Mouse (Mus musculus): ENCODE data around the gene Tbc1d1. TPM values are rescaled to one million over a fixed set of nuclear protein-coding genes. Genes with fewer than 3 reads are reported as not detected.

Gene Tbc1d1
- polyA plus RNA-seq, 1 experiment from 2014 or later, result 33.4 TPM

GRCm38 (mm10) chr5:64365187-64366066 is 209.3 kb downstream of the Tbc1d1 start:
- WGBS, result 88% methylated on average over 11 of the region's 11 CpGs
- Histone ChIP-seq H3K4me3 (ENCODE audit: control insufficient read depth in 1 of 2, insufficient read depth in 1 of 2, low read depth in 1 of 2, low read length in 2 of 2) (no peak overlapping the region), H3K36me3 (ENCODE audit: control insufficient read depth, insufficient read depth, low read length) (no peaks in the 10 kb centered on the region), H3K27ac (replicated peaks in 1 of 2; ENCODE audit: control insufficient read depth in 1 of 2, insufficient read depth in 1 of 2, low read depth in 2 of 2, low read length in 2 of 2) (no peak overlapping the region), H3K9ac (ENCODE audit: low read length) (no peak overlapping the region), H3K9me3 (ENCODE audit: control insufficient read depth, low read length) (no peaks in the 10 kb centered on the region), H3K4me2 (ENCODE audit: low read length) (no peak overlapping the region), H3K27me3 (ENCODE audit: control insufficient read depth, insufficient read depth, low read length) (no peaks in the 10 kb centered on the region), H3K4me1 (ENCODE audit: control insufficient read depth in 2 of 2, insufficient read depth in 2 of 2, low read length in 2 of 2) (peaks cover 15 to 32% of the 10 kb centered on the region in 2 experiments)
- ATAC-seq (ENCODE audit: insufficient number of reproducible peaks, insufficient read depth, low FRiP score, low read depth), result no peak

DNA sequence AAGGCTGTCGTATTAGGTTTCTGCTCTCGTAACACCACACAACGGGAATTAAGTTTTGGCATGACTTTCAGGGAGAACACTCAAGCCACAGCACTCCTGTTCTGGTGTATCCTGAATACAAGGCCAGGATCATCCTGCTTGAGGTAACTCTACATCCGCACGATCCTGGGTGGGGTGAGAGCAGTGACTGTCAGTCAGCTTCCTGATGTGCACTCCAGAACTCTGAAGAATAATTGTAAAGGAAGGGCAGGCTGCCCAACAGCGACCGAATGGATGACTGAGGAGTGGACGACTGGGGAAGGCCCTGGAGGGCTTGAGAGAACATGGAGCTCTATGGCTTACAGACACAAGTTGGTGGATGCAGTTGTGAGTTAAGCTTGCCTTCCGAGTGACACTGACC is 210.0 kb downstream of the Tbc1d1 start:
- no peaks in the 10 kb centered on the region for H3K36me3 ChIP-seq (ENCODE audit: control insufficient read depth, insufficient read depth, low read length)
- no peak overlapping the region for H3K27ac ChIP-seq (replicated peaks in 1 of 2; ENCODE audit: control insufficient read depth in 1 of 2, insufficient read depth in 1 of 2, low read depth in 2 of 2, low read length in 2 of 2)
- peaks cover 15 to 32% of the 10 kb centered on the region in 2 experiments for H3K4me1 ChIP-seq (ENCODE audit: control insufficient read depth in 2 of 2, insufficient read depth in 2 of 2, low read length in 2 of 2)
- H3K4me2 ChIP-seq (ENCODE audit: low read length), result no peak overlapping the region
- no peak for ATAC-seq (ENCODE audit: insufficient number of reproducible peaks, insufficient read depth, low FRiP score, low read depth)
- H3K27me3 ChIP-seq (ENCODE audit: control insufficient read depth, insufficient read depth, low read length), result no peaks in the 10 kb centered on the region
- no peak overlapping the region for H3K4me3 ChIP-seq (ENCODE audit: control insufficient read depth in 1 of 2, insufficient read depth in 1 of 2, low read depth in 1 of 2, low read length in 2 of 2)
- WGBS, result 88% methylated on average over 9 of the region's 9 CpGs
- H3K9ac ChIP-seq (ENCODE audit: low read length), result no peak overlapping the region
- no peaks in the 10 kb centered on the region for H3K9me3 ChIP-seq (ENCODE audit: control insufficient read depth, low read length)

DNA sequence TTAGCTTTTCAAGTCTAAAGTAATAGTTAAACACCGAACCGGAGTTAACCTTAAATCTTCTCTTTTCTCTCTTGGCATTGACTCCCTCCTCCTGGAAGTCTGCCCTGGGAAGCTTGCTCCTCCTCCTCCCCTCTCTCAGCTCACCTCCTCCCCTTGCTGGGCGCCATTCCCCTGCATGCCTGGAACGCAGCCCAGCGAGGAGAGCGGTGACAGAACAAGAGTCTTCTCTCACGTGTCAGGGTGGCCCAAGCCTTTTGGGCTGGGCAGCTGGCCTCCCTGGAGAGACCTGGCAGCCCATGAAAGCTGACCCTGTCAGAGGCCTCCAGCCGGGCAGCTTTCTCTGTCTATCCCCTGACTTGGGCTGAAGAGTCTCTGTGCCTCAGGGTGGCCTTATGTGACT is 211.3 kb downstream of the Tbc1d1 start:
- Histone ChIP-seq H3K4me1 (ENCODE audit: control insufficient read depth in 2 of 2, insufficient read depth in 2 of 2, low read length in 2 of 2) (peaks cover 15 to 32% of the 10 kb centered on the region in 2 experiments), H3K9me3 (ENCODE audit: control insufficient read depth, low read length) (no peaks in the 10 kb centered on the region), H3K9ac (ENCODE audit: low read length) (no peak overlapping the region), H3K27ac (replicated peaks in 1 of 2; ENCODE audit: control insufficient read depth in 1 of 2, insufficient read depth in 1 of 2, low read depth in 2 of 2, low read length in 2 of 2) (peak overlapping the region; percentile 14 to 73), H3K36me3 (ENCODE audit: control insufficient read depth, insufficient read depth, low read length) (no peaks in the 10 kb centered on the region), H3K27me3 (ENCODE audit: control insufficient read depth, insufficient read depth, low read length) (no peaks in the 10 kb centered on the region), H3K4me3 (ENCODE audit: control insufficient read depth in 1 of 2, insufficient read depth in 1 of 2, low read depth in 1 of 2, low read length in 2 of 2) (no peak overlapping the region), H3K4me2 (ENCODE audit: low read length) (no peak overlapping the region)
- peak; percentile 84 for ATAC-seq (ENCODE audit: insufficient number of reproducible peaks, insufficient read depth, low FRiP score, low read depth)
- WGBS, result 12% methylated on average over 8 of the region's 8 CpGs

GRCm38 (mm10) chr5:64371331-64371831 is 215.3 kb downstream of the Tbc1d1 start:
- H3K4me2 ChIP-seq (ENCODE audit: low read length), result no peak overlapping the region
- H3K36me3 ChIP-seq (ENCODE audit: control insufficient read depth, insufficient read depth, low read length), result no peaks in the 10 kb centered on the region
- no peak for ATAC-seq (ENCODE audit: insufficient number of reproducible peaks, insufficient read depth, low FRiP score, low read depth)
- no peaks in the 10 kb centered on the region for H3K27me3 ChIP-seq (ENCODE audit: control insufficient read depth, insufficient read depth, low read length)
- H3K9ac ChIP-seq (ENCODE audit: low read length), result no peak overlapping the region
- no peak overlapping the region for H3K4me3 ChIP-seq (ENCODE audit: control insufficient read depth in 1 of 2, insufficient read depth in 1 of 2, low read depth in 1 of 2, low read length in 2 of 2)
- H3K9me3 ChIP-seq (ENCODE audit: control insufficient read depth, low read length), result no peaks in the 10 kb centered on the region
- H3K27ac ChIP-seq (replicated peaks in 1 of 2; ENCODE audit: control insufficient read depth in 1 of 2, insufficient read depth in 1 of 2, low read depth in 2 of 2, low read length in 2 of 2), result no peak overlapping the region
- peaks cover 11 to 19% of the 10 kb centered on the region in 2 experiments for H3K4me1 ChIP-seq (ENCODE audit: control insufficient read depth in 2 of 2, insufficient read depth in 2 of 2, low read length in 2 of 2)

DNA sequence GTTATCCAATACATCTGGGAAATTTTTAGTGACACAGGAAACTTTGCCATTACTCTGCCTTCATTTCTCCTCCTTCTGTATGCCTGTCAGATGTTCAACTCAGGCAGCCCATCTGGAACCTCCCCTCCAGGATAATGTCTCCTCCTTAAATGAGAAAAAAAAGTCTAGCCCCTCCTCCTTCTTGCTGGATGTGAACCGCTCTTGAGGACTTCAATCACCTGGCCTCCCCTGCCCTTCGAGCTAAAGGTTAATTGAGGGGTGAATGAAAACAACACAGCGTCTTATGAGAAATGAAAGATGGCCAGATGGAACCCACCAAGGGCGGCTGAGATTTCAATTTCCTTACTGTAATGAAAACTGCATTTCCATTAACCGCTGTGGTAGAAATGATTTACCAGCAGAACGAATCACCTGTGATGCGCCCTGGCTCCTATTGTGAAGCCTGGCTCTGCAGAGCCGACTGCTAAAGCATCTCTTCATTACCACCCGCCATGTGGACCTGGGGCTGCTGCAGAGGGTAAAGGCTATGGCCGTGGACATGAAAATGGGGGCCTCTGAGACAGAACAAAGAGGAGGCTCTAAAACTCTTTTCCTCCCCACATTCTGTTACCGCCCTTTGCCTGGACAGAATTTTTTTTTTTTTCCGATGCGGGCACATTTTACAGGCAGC is 216.3 kb downstream of the Tbc1d1 start:
- H3K4me3 ChIP-seq (ENCODE audit: control insufficient read depth in 1 of 2, insufficient read depth in 1 of 2, low read depth in 1 of 2, low read length in 2 of 2), result no peak overlapping the region
- H3K4me1 ChIP-seq (ENCODE audit: control insufficient read depth in 2 of 2, insufficient read depth in 2 of 2, low read length in 2 of 2), result peaks cover 10 to 13% of the 10 kb centered on the region in 2 experiments
- 91% methylated on average over 13 of the region's 13 CpGs for WGBS
- H3K36me3 ChIP-seq (ENCODE audit: control insufficient read depth, insufficient read depth, low read length), result no peaks in the 10 kb centered on the region
- H3K4me2 ChIP-seq (ENCODE audit: low read length), result no peak overlapping the region
- no peak for ATAC-seq (ENCODE audit: insufficient number of reproducible peaks, insufficient read depth, low FRiP score, low read depth)
- H3K27me3 ChIP-seq (ENCODE audit: control insufficient read depth, insufficient read depth, low read length), result no peaks in the 10 kb centered on the region
- H3K27ac ChIP-seq (replicated peaks in 1 of 2; ENCODE audit: control insufficient read depth in 1 of 2, insufficient read depth in 1 of 2, low read depth in 2 of 2, low read length in 2 of 2), result no peak overlapping the region
- H3K9me3 ChIP-seq (ENCODE audit: control insufficient read depth, low read length), result no peaks in the 10 kb centered on the region
- H3K9ac ChIP-seq (ENCODE audit: low read length), result no peak overlapping the region

GRCm38 (mm10) chr5:64373695-64374094 is 217.6 kb downstream of the Tbc1d1 start:
- peaks cover 3 to 5% of the 10 kb centered on the region in 2 experiments; a peak in 3 of 4 replicates for H3K4me1 ChIP-seq (ENCODE audit: control insufficient read depth in 2 of 2, insufficient read depth in 2 of 2, low read length in 2 of 2)
- no peaks in the 10 kb centered on the region for H3K36me3 ChIP-seq (ENCODE audit: control insufficient read depth, insufficient read depth, low read length)
- H3K9ac ChIP-seq (ENCODE audit: low read length), result no peak overlapping the region
- 91% methylated on average over 5 of the region's 5 CpGs for WGBS
- H3K27ac ChIP-seq (replicated peaks in 1 of 2; ENCODE audit: control insufficient read depth in 1 of 2, insufficient read depth in 1 of 2, low read depth in 2 of 2, low read length in 2 of 2), result no peak overlapping the region
- H3K9me3 ChIP-seq (ENCODE audit: control insufficient read depth, low read length), result no peaks in the 10 kb centered on the region
- H3K27me3 ChIP-seq (ENCODE audit: control insufficient read depth, insufficient read depth, low read length), result no peaks in the 10 kb centered on the region
- no peak overlapping the region for H3K4me2 ChIP-seq (ENCODE audit: low read length)
- ATAC-seq (ENCODE audit: insufficient number of reproducible peaks, insufficient read depth, low FRiP score, low read depth), result no peak
- H3K4me3 ChIP-seq (ENCODE audit: control insufficient read depth in 1 of 2, insufficient read depth in 1 of 2, low read depth in 1 of 2, low read length in 2 of 2), result no peak overlapping the region

GRCm38 (mm10) chr5:64375851-64376250 is 219.7 kb downstream of the Tbc1d1 start:
- 76% methylated on average over 3 of the region's 3 CpGs for WGBS
- Histone ChIP-seq H3K4me3 (ENCODE audit: control insufficient read depth in 1 of 2, insufficient read depth in 1 of 2, low read depth in 1 of 2, low read length in 2 of 2) (no peak overlapping the region), H3K4me1 (ENCODE audit: control insufficient read depth in 2 of 2, insufficient read depth in 2 of 2, low read length in 2 of 2) (peaks cover 9 to 15% of the 10 kb centered on the region in 2 experiments), H3K9me3 (ENCODE audit: control insufficient read depth, low read length) (no peaks in the 10 kb centered on the region), H3K4me2 (ENCODE audit: low read length) (no peak overlapping the region), H3K36me3 (ENCODE audit: control insufficient read depth, insufficient read depth, low read length) (no peaks in the 10 kb centered on the region), H3K9ac (ENCODE audit: low read length) (no peak overlapping the region), H3K27ac (replicated peaks in 1 of 2; ENCODE audit: control insufficient read depth in 1 of 2, insufficient read depth in 1 of 2, low read depth in 2 of 2, low read length in 2 of 2) (no peak overlapping the region), H3K27me3 (ENCODE audit: control insufficient read depth, insufficient read depth, low read length) (no peaks in the 10 kb centered on the region)
- ATAC-seq (ENCODE audit: insufficient number of reproducible peaks, insufficient read depth, low FRiP score, low read depth), result no peak
